Mouse (Mus musculus): ENCODE measurements around the gene Mettl17.
"Not testable (repeated sequence)": the region's sequence is repeated elsewhere in the genome, so short reads cannot be mapped to it uniquely, and the experiment has no call there.

Mettl17 gene

GRCm38 (mm10) chr14:51884598-51885331 is at the start of gene Mettl17:
TSS of gene Mettl17 (plus strand) at chr14:51884842.
- peak; percentile 95 for DNase-seq (ENCODE audit: low spot score)

DNA sequence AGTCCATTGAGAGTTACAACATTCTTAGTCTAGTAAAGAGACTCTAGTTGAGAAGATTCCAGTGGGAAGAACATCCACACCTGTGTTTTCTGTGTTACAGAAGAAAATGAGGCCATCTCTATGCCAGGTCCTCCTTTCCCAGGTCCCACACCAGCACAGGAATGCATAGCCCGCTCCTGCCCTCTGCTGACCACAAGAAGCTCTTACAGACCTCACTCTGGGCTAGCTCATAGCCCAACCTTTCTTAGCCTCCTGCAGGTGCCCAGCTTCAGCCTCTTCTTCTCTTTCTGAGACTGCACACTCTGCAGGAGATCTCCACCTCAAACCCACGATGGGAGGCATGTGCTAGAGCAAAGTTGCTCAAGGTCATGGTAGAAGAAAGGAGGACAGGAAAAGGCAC is 46.2 kb upstream of the Mettl17 start:
- not testable (repeated sequence) for DNase-seq (ENCODE audit: low spot score)

GRCm38 (mm10) chr14:51842250-51842649 is 42.4 kb upstream of the Mettl17 start:
- no peak for DNase-seq (ENCODE audit: low spot score)

DNA sequence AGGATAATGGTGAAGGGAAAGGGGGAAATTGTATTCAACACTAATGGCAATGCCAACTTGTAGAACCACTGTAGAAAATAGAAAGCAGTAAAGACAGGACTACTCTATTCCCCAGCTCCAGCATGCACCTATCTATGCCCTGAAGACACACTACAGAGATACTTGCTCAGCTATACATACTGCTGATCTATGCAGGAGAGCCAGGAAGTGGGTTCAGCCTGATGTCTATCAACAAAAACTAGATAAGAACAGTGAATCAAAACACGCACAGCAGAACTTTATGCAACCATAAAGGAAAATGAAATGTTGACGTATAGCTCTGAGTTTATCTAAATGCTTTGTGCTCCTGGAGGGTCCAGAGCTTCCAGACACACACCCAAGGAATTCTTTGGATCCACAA is 41.9 kb upstream of the Mettl17 start:
- peak; percentile 4 for DNase-seq (ENCODE audit: low spot score)

- DNase-seq (ENCODE audit: low spot score), result no peak
Observed at GRCm38 (mm10) chr14:51843882-51844281, 40.8 kb upstream of the Mettl17 start.

- DNase-seq (ENCODE audit: low spot score), result no peak
Observed at GRCm38 (mm10) chr14:51846566-51846965, 38.1 kb upstream of the Mettl17 start.

DNA sequence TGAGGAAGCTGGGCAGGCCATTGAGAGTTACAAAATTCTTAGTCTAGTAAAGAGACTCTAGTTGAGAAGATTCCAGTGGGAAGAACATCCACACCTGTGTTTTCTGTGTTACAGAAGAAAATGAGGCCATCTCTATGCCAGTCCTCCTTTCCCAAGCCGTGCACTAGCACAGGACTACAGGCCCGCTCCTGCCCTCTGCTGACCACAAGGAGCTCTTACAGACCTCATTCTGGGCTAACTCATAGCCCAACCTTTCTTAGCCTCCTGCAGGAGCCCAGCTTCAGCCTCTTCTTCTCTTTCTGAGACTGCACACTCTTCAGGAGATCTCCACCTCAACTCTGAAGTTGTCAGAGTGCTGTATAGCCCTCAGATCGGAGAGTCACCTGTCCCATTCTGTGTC is 33.6 kb upstream of the Mettl17 start:
- not testable (repeated sequence) for DNase-seq (ENCODE audit: low spot score)

GRCm38 (mm10) chr14:51853399-51853798 is 31.2 kb upstream of the Mettl17 start, which contains the start of gene Ear6:
TSS of gene Ear6 (plus strand) at chr14:51853699.
- no peak for DNase-seq (ENCODE audit: low spot score)

DNA sequence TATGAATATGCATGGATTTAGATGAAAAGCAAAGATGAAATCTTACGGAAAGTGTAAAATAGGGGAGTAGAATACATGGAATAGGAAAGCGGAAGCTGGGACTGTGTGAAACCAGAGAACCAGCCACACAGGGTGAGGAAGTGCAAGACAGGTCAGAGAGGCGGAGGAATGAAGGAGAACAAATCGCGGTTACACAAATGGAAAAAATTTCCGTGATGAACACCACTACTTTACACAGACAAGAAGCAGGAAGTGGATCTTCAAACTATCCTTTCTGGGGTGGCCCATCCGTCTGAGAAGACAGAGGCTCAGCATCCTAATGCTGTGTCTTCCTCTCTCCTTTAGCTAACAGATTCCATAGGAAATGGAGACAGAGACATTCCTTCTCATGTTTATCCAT is 29.4 kb upstream of the Mettl17 start:
- DNase-seq (ENCODE audit: low spot score), result not testable (repeated sequence)

DNA sequence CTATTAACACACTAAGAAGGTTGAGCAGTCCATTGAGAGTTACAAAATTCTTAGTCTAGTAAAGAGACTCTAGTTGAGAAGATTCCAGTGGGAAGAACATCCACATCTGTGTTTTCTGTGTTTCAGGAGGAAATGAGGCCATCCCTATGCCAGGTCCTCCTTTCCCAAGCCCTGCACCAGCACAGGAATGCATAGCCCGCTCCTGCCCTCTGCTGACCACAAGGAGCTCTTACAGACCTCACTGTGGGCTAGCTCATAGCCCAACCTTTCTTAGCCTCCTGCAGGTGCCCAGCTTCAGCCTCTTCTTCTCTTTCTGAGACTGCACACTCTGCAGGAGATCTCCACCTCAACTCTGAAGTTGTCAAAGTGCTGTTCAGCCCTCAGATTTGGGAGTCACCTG is 21.0 kb upstream of the Mettl17 start:
- DNase-seq (ENCODE audit: low spot score), result not testable (repeated sequence)

- DNase-seq (ENCODE audit: low spot score), result no peak
Observed at GRCm38 (mm10) chr14:51870756-51871155, 13.9 kb upstream of the Mettl17 start.

DNA sequence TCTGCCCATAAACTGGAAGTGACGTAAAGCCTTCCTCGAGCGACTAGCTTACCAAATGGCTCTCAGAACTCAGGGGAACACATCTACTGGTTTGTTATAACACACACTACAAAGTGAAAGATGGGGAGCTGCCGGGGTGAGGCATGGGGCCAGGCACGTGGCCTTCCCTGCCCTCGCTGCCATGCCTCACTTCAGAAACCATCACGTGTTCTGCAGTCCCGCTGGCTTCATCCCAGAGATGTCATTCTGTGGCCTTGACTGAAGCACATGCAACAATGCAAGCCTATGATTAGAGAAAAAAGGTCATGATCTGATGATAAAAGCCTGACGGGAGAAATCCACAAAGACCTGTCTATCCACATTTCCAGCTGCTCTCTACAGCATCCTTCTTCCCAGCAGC is 12.9 kb upstream of the Mettl17 start:
- DNase-seq (ENCODE audit: low spot score), result no peak

GRCm38 (mm10) chr14:51877517-51877916 is 7.1 kb upstream of the Mettl17 start:
- DNase-seq (ENCODE audit: low spot score), result no peak

GRCm38 (mm10) chr14:51883527-51884030 is 1.1 kb upstream of the Mettl17 start:
- peak; percentile 92 for DNase-seq (ENCODE audit: low spot score)

DNA sequence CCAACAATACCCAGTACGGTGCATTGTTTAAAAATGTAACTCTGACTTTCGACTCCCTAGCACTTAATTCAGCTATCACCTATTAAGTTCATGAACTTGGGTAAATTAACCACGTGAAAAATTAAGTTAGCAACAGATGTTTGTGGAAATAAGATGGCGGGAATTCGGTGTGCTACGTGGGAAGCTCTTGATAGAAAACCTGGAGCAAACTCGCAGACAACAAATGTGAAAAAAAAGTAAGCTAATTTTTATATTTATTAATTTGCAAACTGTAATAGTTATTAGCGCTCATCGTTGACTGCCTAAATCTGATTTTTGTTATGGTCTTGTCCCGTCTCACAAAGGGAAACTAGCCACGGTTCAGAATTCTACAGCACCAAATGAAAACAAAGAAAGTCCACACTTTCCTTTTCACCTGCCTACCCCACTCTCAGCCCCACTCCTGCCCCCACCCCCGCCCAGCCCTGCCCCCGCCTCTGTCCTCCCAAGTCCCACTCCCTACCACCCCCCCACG is 554 bp upstream of the Mettl17 start:
- no peak for DNase-seq (ENCODE audit: low spot score)

GRCm38 (mm10) chr14:51886051-51886450 is 1.4 kb downstream of the Mettl17 start:
- no peak for DNase-seq (ENCODE audit: low spot score)

GRCm38 (mm10) chr14:51889833-51890232 is 5.2 kb downstream of the Mettl17 start:
- DNase-seq (ENCODE audit: low spot score), result no peak

- DNase-seq (ENCODE audit: low spot score), result peak; percentile 15
Observed at GRCm38 (mm10) chr14:51892191-51892939, 7.7 kb downstream of the Mettl17 start, which contains the start of gene Slc39a2. TSS of gene Slc39a2 (plus strand) at chr14:51892889.

- no peak for DNase-seq (ENCODE audit: low spot score)
Observed at GRCm38 (mm10) chr14:51893094-51893794, 8.6 kb downstream of the Mettl17 start.

DNA sequence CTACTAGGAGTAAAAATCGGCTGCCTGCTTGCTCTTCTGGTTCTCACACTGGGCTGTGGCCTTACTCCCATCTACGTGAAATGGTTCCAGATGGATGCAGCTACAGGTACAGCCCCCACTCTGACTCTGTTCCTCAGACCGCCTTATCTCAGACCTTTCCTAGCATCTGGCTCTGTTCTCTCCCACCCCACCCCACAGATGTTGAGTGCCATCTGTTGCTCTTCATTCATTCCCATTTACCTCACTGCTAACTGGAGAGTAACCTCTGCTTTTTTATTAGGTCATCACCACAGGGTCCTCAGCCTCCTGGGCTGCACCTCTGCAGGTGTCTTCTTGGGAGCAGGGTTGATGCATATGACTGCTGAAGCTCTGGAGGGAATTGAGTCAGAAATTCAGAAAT is 9.2 kb downstream of the Mettl17 start:
- DNase-seq (ENCODE audit: low spot score), result no peak

DNA sequence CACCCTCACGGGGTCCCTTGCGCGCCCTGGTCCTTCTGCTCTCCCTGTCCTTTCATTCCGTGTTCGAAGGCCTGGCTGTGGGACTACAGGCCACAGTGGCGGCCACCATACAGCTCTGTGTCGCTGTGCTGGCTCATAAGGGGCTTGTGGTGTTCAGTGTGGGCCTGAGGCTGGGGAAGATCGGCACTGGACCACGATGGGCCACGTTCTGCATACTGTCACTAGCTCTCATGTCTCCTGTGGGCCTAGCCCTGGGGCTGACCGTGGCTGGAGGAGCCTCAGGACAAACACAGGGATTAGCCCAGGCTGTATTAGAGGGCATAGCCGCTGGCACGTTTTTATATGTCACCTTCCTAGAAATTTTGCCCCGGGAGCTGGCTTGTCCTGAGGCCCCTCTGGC is 10.4 kb downstream of the Mettl17 start:
- DNase-seq (ENCODE audit: low spot score), result no peak

DNA sequence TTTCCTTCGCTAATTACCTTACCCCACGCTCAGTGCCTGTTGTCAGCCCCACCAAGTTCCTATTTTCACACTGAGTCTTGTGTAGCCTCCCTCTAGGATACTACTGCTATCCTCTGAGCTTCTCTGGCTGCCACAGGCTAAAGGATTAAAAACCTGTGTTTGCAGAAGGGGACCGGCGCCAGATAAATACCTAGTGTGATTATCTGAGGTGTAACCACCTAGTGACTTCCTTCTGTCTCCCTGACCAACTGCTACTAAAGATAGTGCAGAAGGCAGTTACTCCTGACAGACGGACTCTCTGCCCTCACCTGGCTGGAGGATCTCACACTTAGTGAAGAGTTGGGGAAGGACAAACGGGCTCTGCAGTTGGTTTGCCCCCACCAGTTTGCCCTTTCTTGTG is 11.4 kb downstream of the Mettl17 start:
- DNase-seq (ENCODE audit: low spot score), result no peak
